Mouse (Mus musculus) heart, embryonic 16.5 days (tissue): ENCODE data around the gene Wapl. TPM values are rescaled to one million over a fixed set of nuclear protein-coding genes. Genes with fewer than 3 reads are reported as not detected.

ENCODE experiments used
- ATAC-seq: fragments of 200-750 bp; cut with Nextera tagmentation; replicated peaks from 2 replicates; pipeline ENCODE4 v1.8.0; 2017; ENCODE audit warnings: moderate number of reproducible peaks; ENCODE audit not compliant: insufficient read depth, low FRiP score; ENCODE audit errors: extremely low read depth
- H3K27ac ChIP-seq: fragments of 300-500 bp; sonication (generic); 2 replicates; pipeline ENCODE4 v1.5.1; 2014; ENCODE audit warnings: mild to moderate bottlenecking, low read length, control low read depth, moderate library complexity
- H3K27me3 ChIP-seq: fragments of 300-500 bp; sonication (generic); 2 replicates; pipeline ENCODE4 v1.6.1; 2014; ENCODE audit warnings: low read length, mixed read lengths; ENCODE audit not compliant: control insufficient read depth, insufficient read depth
- H3K36me3 ChIP-seq: fragments of 300-500 bp; sonication (generic); 2 replicates; pipeline ENCODE4 v1.6.1; 2014; ENCODE audit not compliant: control insufficient read depth, insufficient read depth
- H3K4me1 ChIP-seq: fragments of 300-500 bp; sonication (generic); 2 replicates; pipeline ENCODE4 v1.6.1; 2014; ENCODE audit warnings: low read length, mixed read lengths; ENCODE audit not compliant: control insufficient read depth, insufficient read depth
- H3K4me2 ChIP-seq: fragments of 300-500 bp; sonication (generic); 2 replicates; pipeline ENCODE4 v1.6.1; 2014; ENCODE audit warnings: low read depth, mild to moderate bottlenecking, control low read depth, low read length
- H3K4me3 ChIP-seq: fragments of 300-500 bp; sonication (generic); 2 replicates; pipeline ENCODE4 v1.5.1; 2014; ENCODE audit warnings: mild to moderate bottlenecking, control low read depth, low read length
- H3K9ac ChIP-seq: fragments of 300-500 bp; sonication (generic); 2 replicates; pipeline ENCODE4 v1.6.1; 2014; ENCODE audit warnings: low read length, control low read depth
- H3K9me3 ChIP-seq: fragments of 300-500 bp; sonication (generic); replicated peaks from 2 replicates; pipeline ENCODE4 v1.6.1; 2016; ENCODE audit warnings: low read length; ENCODE audit not compliant: control insufficient read depth
- WGBS: fragments of 180-500 bp; shearing (Covaris S2); extraction: QIAGEN DNeasy Blood & Tissue Kit; methylation state at CpG from one replicate; pipeline ENCODE4 v1.1.7; 2014; 5-methylcytosine and 5-hydroxymethylcytosine counted together
- polyA plus RNA-seq: library from polyadenylated mRNA; unstranded; fragments of >200 nt; fragmentation: Nextera tagmentation; extraction: Ambion mirVana; gene quantifications from 2 replicates; pipeline ENCODE4 v1.2.1, GENCODE M21; 2015

Gene Wapl
- polyA plus RNA-seq, 1 experiment from 2014 or later = 15.3 TPM

- Histone ChIP-seq H3K4me1 (peaks cover 14% of the 10 kb centered on the region), H3K9ac (no peak overlapping the region), H3K4me3 (no peak overlapping the region), H3K9me3 (peaks cover 5% of the 10 kb centered on the region; the same call in 1 of the 2 replicates), H3K4me2 (no peak overlapping the region), H3K27ac (no peak overlapping the region), H3K27me3 (0 out of 2 replicates have a peak, but pooled peaks cover 2% of the 10 kb centered on the region), H3K36me3 (no peaks in the 10 kb centered on the region)
- ATAC-seq = no peak
- 41% methylated on average over 7 of the region's 7 CpGs for WGBS
These were observed 13.4 kb upstream of the Wapl start for GRCm38 (mm10) chr14:34660351-34660787.

DNA sequence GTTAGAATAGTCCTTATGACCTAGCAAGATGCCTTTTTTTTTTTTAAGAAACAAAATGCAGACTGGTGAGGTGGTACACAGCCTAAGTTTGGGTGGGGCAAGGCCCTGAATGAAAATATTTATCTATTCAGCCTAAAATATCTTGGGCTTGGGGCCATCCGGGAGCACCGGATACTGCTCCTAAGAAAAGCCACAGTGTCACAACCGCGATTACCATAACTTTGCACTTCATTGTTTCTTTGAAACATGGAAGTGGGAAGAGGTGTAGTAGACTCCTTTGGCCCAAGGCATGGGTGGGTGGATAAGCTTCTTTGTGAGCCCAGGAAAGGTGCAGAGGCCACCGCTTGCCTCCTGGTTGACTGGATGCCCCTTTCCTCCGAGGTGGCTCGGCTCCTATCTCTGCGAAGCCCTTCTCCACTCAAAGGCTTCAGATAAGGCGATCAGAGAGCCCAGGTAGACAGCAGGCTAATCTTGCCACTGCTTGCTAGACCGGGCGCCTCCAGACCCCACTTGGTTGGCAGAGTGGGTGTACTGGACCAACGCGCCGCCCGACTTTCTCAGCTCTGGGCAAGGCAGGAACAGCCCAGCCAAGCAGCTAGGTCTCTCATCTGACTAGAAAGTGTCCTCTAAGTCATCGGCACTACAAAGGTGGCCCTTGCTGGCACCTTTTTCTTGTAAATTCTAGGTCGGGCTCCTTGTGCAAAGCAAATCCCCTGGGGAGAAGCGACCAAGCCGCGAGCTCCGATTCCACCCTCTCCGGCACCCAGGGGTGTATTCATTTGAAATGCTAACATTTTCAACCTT lies 12.7 kb upstream of the Wapl start:
- H3K36me3 ChIP-seq = no peaks in the 10 kb centered on the region
- H3K27ac ChIP-seq = no peak overlapping the region; the same call in 1 of the 2 replicates
- 0 out of 2 replicates have a peak, but pooled peaks cover 2% of the 10 kb centered on the region for H3K27me3 ChIP-seq
- peak overlapping the region; percentile 94 for H3K4me2 ChIP-seq
- H3K9ac ChIP-seq = peak overlapping the region; percentile 78
- WGBS = 20% methylated on average over 22 of the region's 22 CpGs
- ATAC-seq = 0 out of 2 replicates have a peak, but pooled peaks have one; percentile 23
- peak overlapping the region; percentile 72 for H3K4me3 ChIP-seq
- H3K4me1 ChIP-seq = peaks cover 14% of the 10 kb centered on the region
- H3K9me3 ChIP-seq = peaks cover 5% of the 10 kb centered on the region; the same call in 1 of the 2 replicates

- Histone ChIP-seq H3K4me2 (peak overlapping the region; percentile 94), H3K27ac (peak overlapping the region; percentile 28), H3K4me3 (peak overlapping the region; percentile 72), H3K36me3 (no peaks in the 10 kb centered on the region), H3K9ac (peak overlapping the region; percentile 78), H3K9me3 (peaks cover 5% of the 10 kb centered on the region; the same call in 1 of the 2 replicates), H3K27me3 (0 out of 2 replicates have a peak, but pooled peaks cover 2% of the 10 kb centered on the region), H3K4me1 (peaks cover 14% of the 10 kb centered on the region)
- peak; percentile 57 for ATAC-seq
- WGBS = under 1% methylated on average over 39 of the region's 39 CpGs
These were observed 11.9 kb upstream of the Wapl start for GRCm38 (mm10) chr14:34661621-34662477.

DNA sequence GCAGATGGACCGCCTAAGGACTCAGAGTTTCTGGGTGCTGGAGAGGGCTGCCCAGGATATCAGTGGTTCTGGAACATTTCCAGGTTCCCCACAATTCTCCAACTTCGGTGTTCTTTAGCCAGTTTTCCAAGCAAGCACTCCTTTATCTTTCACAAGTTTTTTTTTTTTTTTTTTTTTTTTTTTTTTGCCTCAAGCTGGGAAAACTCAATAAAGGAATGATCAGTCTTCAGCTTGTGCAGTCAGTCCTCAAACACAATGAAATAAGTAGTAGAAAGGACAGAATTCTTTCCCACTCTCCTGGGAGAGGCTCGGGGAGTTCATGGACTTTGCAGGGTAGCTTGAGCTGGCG lies 11.3 kb upstream of the Wapl start:
- no peak for ATAC-seq
- Histone ChIP-seq H3K4me2 (peak overlapping the region; percentile 94), H3K9ac (peak overlapping the region; percentile 78), H3K4me3 (peak overlapping the region; percentile 72), H3K9me3 (peaks cover 1% of the 10 kb centered on the region; the same call in 1 of the 2 replicates), H3K36me3 (no peaks in the 10 kb centered on the region), H3K4me1 (peaks cover 14% of the 10 kb centered on the region), H3K27me3 (0 out of 2 replicates have a peak, but pooled peaks cover 2% of the 10 kb centered on the region), H3K27ac (no peak overlapping the region; the same call in 1 of the 2 replicates)
- WGBS = 21% methylated on average over 4 of the region's 4 CpGs

DNA sequence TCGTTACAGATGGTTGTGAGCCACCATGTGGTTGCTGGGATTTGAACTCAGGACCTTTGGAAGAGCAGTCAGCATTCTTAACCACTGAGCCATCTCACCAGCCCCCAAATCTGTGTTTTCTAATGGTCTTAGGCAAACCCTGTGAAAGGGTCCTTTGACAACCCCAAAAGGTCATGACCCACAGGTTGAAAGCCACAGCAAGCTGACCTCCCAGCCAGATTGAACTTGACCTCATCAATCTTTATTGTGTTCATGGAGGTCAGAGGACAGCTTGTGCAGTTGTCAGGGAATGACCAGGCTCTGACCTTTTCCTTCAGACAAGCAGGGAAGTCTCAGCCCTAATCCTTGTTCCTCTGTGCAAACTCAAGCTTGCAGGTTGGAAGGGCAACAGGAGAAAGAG lies 10.3 kb upstream of the Wapl start:
- 86% methylated on average over 1 of the region's 1 CpGs for WGBS
- no peaks in the 10 kb centered on the region for H3K36me3 ChIP-seq
- peaks cover 14% of the 10 kb centered on the region for H3K4me1 ChIP-seq
- H3K4me2 ChIP-seq = no peak overlapping the region
- no peak for ATAC-seq
- H3K27ac ChIP-seq = no peak overlapping the region
- 0 out of 2 replicates have a peak, but pooled peaks cover 2% of the 10 kb centered on the region for H3K27me3 ChIP-seq
- no peak overlapping the region for H3K4me3 ChIP-seq
- no peaks in the 10 kb centered on the region for H3K9me3 ChIP-seq
- no peak overlapping the region for H3K9ac ChIP-seq

DNA sequence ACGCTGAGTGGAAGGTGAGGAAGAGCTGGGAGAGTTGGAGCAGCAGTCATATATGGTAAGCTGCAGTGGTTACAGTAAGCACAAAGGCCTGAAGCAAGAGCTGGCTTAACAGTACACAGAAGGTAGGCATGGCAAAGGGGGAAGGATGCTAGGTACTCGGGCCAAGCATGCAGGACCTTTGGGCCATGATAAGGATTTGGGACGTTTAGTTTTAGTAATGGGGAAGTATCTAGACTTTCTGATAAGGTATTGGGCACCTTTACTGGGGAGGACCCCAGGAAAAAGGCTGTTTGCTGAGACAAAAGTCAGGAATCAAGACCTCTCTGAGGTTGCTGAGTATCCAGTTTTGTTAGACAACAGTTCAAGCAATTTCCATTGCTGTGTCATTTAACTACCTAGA lies 4.6 kb upstream of the Wapl start:
- no peak overlapping the region for H3K27ac ChIP-seq
- H3K9ac ChIP-seq = no peak overlapping the region
- no peaks in the 10 kb centered on the region for H3K27me3 ChIP-seq
- no peaks in the 10 kb centered on the region for H3K9me3 ChIP-seq
- H3K4me3 ChIP-seq = no peak overlapping the region
- 39% methylated on average over 3 of the region's 3 CpGs for WGBS
- peaks cover 15% of the 10 kb centered on the region for H3K4me1 ChIP-seq
- ATAC-seq = no peak
- no peaks in the 10 kb centered on the region for H3K36me3 ChIP-seq
- H3K4me2 ChIP-seq = no peak overlapping the region

- Histone ChIP-seq H3K27me3 (no peaks in the 10 kb centered on the region), H3K4me2 (no peak overlapping the region), H3K9ac (no peak overlapping the region), H3K36me3 (no peaks in the 10 kb centered on the region), H3K9me3 (no peaks in the 10 kb centered on the region), H3K4me3 (no peak overlapping the region), H3K4me1 (peaks cover 15% of the 10 kb centered on the region), H3K27ac (no peak overlapping the region)
- no peak for ATAC-seq
- 48% methylated on average over 2 of the region's 2 CpGs for WGBS
These were observed 3.5 kb upstream of the Wapl start for GRCm38 (mm10) chr14:34670256-34670655.

GRCm38 (mm10) chr14:34674229-34674791 lies 582 bp downstream of the Wapl start:
- peak; percentile 50 for ATAC-seq
- H3K36me3 ChIP-seq = 0 out of 2 replicates have a peak, but pooled peaks cover 2% of the 10 kb centered on the region
- H3K9ac ChIP-seq = peak overlapping the region; percentile 97
- peaks cover 18% of the 10 kb centered on the region for H3K4me1 ChIP-seq
- peak overlapping the region; percentile 95 for H3K27ac ChIP-seq
- H3K4me2 ChIP-seq = peak overlapping the region; percentile 79
- no peaks in the 10 kb centered on the region for H3K9me3 ChIP-seq
- WGBS = under 1% methylated on average over 52 of the region's 52 CpGs
- peak overlapping the region; percentile 86 for H3K4me3 ChIP-seq
- no peaks in the 10 kb centered on the region for H3K27me3 ChIP-seq
